Mouse (Mus musculus): ENCODE data around the gene Mthfd1l. TPM values are rescaled to one million over a fixed set of nuclear protein-coding genes. Genes with fewer than 3 reads are reported as not detected.
"Not testable (repeated sequence)": the region's sequence is repeated elsewhere in the genome, so short reads cannot be mapped to it uniquely, and the experiment has no call there.

The Mthfd1l gene
- polyA plus RNA-seq, 2 experiments from 2014 or later, result 13.4 to 21.5 TPM

GRCm38 (mm10) chr10:4123280-4123945, 150.5 kb downstream of the Mthfd1l start:
- not testable (repeated sequence) for ATAC-seq

- no peak for ATAC-seq
Measured at GRCm38 (mm10) chr10:4124148-4124547, 151.2 kb downstream of the Mthfd1l start.

DNA sequence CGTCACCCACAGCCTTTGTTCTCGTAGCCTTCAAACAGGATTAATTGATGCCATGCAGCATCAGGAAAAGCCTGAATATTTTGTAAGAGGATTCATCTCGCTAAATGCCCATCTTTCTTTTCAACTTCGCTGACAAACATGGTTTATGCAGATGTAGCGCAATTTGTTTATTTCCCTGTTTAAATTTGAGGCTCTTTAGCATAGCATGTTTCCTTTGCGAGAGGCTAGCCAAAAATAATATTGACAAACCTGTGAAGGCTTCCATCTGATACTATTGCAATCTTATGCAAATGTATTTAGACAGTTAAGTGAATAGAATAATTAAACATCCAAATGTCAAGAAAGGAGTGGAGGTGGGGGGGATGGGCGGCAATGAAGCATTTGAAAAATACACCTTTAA, 152.3 kb downstream of the Mthfd1l start:
- ATAC-seq, result no peak

DNA sequence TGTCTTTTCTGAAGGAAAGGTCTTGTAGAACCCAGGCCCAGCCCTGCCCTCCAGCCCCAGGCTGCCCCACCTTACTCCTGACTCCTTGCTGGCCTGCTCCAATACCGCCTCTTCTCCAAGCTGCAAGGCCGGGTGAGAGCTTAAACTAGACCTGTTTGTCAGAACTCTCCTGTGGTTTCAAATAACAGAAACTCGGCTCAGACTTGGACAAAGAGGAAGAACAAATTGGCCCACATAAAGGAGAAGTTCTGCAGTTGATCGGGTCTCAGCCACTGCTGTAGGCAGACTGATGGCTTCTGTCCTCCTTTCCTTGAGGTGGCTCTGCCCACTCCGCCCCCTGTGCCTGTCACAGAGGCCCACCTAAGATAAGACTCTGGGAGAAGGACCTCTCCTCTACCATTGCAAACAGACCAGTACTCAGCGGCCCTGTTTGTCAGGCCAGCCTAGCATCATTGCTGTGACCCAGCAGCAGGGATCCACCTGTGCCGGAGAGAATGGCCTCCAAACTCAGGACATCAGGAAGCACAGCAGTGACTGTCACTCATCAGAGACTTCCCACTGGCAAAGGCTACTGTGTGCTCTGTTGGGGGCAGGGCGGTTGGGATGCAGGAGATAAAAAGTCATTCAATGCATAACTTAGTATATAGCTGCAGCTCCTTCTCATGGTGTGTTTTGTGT, 153.6 kb downstream of the Mthfd1l start:
- ATAC-seq, result no peak

- ATAC-seq, result no peak
Measured at GRCm38 (mm10) chr10:4128411-4128810, 155.5 kb downstream of the Mthfd1l start.

DNA sequence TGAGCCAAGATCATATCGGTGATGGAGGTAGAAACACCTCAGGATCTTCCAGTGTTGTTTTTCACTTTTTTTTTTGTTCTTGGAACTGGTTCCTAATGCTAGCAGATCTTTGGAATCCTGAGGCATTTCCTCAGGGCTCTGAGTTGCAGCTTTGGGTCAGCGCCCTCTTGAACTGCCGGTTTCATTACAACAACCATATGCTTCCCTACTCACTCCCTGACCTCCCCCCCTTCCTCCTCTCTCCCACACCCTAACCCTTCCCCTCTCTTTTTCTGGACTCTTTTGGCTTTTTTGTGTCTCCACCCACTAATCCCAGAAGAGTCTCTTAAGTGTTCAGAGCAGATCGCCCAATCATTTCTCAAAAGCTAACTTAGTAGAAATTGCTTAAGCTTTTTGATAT, 156.0 kb downstream of the Mthfd1l start:
- no peak for ATAC-seq

GRCm38 (mm10) chr10:4129461-4129860, 156.5 kb downstream of the Mthfd1l start:
- no peak for ATAC-seq

DNA sequence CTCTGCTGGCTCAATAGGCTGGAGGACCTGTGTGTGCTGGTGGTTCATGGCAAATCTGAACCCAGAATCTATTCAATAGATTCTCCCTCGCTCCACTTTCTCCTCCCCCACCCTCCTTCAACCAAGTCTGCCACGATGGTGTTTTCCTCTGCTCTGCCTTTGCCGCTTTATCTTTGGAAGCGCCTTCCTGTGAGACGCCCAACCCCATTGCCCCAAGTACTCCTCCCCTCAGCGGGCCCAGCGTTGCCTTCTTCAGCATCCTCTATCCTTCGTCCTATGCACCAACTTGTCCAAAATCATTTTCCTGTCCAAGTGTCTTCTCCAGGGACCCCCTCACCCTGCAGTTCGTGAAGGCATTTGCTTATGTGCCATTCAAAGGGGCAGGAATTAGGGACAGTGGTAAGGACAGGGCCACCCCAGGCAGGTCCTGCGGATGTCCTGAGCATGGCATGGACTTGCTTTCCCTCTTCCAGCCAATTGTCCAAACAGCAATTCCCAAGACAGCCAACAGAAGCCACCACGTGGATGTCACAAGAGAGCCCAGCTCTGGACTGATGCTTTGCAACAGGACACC, 157.2 kb downstream of the Mthfd1l start:
- no peak for ATAC-seq

GRCm38 (mm10) chr10:4132735-4133134, 159.8 kb downstream of the Mthfd1l start:
- peak; percentile 45 for ATAC-seq

GRCm38 (mm10) chr10:4135100-4135764, 162.3 kb downstream of the Mthfd1l start:
- no peak for ATAC-seq

GRCm38 (mm10) chr10:4139531-4139930, 166.6 kb downstream of the Mthfd1l start:
- no peak for ATAC-seq

DNA sequence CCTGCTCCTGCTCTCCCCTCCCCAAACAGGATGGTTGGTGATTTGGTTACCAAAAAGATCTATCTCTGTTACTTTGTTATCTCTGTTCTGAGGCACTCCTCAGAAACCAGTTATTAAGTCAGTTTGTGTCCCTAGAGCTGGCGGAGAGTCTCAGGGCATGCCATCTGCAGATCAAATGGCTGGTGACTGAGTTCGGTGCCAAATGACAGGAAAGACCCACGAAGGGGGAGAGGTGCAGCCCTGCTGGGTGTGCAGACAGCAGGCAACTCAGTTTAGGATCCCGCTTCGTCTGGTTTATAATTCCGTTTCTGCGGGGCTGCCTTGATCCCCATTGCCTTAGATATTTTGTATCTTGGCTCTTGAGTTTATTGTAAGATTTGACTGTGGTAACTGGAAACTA, 168.8 kb downstream of the Mthfd1l start:
- no peak for ATAC-seq

GRCm38 (mm10) chr10:4142816-4143215, 169.9 kb downstream of the Mthfd1l start:
- ATAC-seq, result no peak

DNA sequence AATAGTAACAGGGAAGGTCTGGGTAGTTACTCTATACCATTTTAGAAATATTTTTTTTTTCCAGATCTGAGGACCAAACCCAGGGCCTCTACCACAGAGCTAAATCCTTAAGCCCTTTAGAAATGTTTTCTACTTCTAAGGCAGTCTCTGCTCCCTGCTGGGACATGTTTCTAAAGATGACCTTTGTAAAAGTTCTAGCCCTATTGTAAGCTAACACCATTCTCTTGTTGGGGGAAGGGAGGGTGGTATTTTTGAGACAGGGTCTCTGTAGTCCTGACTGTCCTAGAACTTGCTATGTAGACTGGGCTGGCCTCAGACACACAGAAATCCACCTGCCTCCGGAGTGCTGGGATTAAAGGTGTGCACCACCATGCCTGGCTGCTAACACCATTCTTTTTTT, 170.5 kb downstream of the Mthfd1l start:
- ATAC-seq, result no peak

DNA sequence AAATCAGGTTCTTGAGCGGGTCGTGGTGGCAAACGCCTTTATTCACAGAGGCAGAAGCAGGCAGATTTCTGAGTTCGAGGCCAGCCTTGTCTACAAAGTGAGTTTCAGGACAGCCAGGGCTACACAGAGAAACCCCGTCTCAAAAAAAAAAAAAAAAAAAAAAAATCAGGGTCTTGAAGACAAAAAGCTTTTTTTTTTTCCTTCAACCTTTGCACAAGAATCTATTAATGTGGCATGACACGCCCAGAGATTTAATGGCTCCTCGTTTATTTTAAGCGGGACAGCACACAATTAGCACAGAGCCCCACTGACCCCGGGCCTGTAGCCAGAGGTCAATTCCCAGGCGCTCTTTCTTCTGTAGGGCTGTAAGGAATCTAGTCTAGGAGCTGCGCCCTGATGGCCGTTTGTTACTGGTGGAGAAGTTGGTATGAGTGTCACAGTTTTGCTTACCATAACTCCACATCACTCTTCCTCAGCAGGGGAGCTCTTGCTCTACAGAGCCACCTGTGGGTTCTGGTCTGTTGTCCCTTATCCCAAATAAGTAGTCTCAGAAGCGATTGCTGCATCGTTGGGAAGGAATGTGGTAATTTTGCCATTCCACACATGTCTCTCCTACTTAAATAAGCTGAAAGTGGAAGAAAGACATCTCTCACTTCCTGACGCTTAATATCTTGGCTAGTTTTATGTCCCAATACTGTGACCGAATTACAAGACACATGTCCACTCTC, 172.3 kb downstream of the Mthfd1l start:
- ATAC-seq, result no peak

DNA sequence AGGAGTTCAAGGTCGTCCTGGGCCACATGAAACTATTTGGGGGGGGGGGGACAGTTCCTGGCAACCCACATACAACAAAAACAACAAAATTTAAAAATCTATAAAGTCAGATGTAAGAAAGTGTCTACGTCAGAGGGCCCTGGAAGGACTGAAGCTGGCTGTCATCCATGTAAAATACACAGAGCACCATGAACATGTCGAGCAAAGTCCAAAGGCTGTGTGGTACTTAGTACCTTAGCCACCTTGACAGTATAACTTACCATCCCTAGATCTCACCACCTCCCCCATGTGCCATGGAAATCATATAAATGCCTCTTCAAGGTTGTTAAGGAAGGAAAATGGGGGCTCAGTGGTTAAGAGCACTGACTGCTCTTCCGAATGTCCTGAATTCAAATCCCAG, 174.0 kb downstream of the Mthfd1l start:
- ATAC-seq, result no peak

DNA sequence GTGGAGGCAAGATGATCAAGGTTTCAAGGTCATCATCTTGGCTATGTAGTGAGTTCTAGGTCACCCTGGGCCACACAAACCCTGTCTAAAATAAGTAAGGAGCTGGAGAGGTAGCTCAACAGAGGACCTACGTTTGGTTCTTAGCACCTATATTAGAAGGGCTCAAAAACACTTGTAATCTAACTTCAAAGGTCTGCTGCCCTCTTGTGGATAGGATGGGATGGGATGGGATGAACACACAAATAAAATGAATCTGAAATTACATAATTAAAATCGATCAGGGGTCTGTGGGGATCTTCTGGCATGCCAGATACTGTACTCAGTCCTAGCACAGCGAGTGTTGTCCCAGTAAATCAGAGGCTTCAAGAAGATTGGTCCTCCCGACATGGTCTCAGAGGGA, 178.2 kb downstream of the Mthfd1l start:
- ATAC-seq, result no peak

DNA sequence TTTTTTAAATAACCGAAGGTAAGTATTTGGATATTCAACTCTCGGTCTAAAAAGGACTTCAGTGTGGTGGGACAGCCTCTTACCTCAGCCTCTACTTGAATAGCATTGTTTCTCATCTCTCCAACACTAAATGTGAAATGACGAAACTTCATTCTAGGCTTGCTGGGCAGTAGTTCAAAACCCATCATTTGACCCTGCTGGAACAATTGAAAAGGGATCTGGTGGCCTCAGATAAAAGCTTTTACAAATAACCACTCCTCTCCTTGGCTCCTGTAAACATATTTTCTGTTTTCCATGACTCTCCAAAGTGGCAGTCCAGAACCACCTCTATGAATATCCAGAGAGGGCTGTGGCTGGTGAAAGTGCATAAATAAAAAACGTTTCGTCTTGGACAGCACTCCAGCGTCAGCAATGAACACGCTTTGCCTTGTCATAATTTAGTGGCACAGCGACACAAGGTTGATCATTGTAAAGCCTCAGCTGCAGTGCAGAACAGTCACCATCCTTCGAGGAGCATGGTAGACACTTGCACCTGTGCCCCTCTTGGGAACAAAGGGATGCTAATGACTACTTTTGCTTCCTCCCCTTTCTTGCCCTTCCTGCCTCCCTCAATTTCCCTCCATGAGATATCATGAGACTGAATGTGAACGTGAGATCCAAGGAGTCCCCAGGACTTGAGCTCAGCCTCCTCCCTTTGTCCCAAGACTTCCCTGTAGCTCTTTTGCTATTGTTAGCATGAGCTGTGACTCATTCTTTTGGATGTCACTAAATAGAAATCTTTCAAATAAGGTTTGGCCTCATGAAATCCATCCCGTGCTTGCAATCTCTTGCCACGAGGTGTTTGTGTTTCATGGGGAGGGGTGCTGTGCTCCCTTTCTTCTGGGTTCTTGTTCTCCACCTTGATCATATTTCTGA, 179.2 kb downstream of the Mthfd1l start:
- no peak for ATAC-seq

DNA sequence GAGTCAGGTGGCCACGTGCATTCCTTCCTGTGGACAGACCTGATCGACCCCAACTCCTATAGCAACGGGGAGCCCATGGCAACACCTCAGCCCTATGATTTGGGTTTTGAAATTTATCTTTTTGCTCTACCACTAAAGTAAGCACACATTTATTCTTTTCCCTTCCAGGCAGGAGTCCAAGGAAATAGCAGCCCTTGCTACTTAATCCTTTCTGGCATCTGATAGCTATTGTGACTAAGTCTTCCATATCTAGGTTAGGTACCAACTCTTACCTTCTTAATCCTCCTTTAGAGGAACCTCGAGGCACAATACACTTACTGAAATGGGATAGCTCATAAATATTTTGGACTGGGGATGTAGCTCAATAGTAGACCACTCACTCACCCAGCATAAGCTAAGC, 180.1 kb downstream of the Mthfd1l start:
- no peak for ATAC-seq

DNA sequence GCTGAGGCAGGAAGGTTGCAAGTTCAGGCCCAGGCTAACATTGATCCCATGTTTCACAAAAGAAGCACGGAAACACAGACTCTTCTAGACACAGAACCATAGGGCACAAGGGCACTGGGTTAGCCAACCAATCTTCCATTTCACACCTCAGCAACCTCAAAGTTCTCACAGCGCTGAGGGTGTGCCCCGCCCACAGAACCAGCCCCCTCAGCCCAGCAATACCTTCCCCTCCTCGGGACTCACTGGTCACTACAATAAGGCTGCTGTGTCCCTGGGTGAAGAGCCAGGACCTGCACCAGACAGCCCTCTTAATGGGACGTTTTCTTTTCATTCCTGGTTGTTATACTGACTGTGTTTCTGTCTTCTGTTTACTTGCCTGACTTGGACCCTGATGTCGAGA, 181.1 kb downstream of the Mthfd1l start:
- ATAC-seq, result no peak

GRCm38 (mm10) chr10:4155521-4155920, 182.6 kb downstream of the Mthfd1l start:
- no peak for ATAC-seq

DNA sequence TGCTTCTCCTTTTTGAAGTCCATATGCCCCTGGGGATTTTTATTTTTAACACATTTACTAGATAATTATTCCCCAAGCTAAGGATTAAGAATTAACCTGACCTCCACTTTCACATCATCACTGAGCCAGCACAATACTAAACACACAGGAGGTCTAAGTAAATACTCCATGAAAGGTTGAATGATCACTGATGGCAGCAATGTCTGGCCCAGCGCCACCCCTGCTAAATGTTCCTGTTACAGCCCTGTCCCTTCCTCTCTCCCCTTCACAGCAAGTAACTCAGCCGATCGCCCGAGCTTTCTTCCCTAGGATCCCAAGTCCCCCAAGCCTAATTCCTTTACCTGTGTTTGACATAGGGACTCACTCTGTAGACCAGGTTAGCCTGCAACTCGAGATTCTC, 185.6 kb downstream of the Mthfd1l start:
- ATAC-seq, result no peak
